Mouse (Mus musculus): ENCODE data around the gene Sdc3. TPM values are rescaled to one million over a fixed set of nuclear protein-coding genes. Genes with fewer than 3 reads are reported as not detected.

The Sdc3 gene
- polyA plus RNA-seq, 1 experiment from 2014 or later = 21.1 TPM

GRCm38 (mm10) chr4:130815860-130816259, 23.5 kb downstream of the Sdc3 start:
- WGBS = 88% methylated on average over 8 of the region's 8 CpGs
- H3K36me3 ChIP-seq (ENCODE audit: control insufficient read depth, insufficient read depth, low read length) = peaks cover 7% of the 10 kb centered on the region; the same call in 1 of the 2 replicates

DNA sequence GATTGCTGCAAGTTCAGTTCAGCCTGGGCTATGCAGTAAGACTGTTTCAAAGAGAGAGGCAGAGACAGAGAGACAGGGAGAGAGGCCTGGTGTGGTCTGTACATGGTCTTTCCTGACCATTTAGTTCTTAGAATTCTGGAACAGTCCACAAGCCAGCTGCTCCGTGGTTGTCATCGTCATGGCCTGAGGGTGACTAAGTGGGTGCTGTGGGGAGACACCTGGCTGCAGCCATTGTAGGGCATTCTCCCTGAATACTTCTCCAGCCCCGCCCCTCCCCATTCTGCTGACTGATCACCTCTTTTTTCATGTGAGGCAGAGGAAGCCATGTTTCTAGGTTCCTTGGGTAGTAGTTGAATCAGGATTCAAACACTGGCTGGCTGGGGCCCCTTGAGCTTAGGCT, 27.5 kb downstream of the Sdc3 start:
- H3K4me3 ChIP-seq (ENCODE audit: low read depth, low read length) = no peak overlapping the region
- no peak overlapping the region for H3K9ac ChIP-seq (ENCODE audit: low read length)
- H3K36me3 ChIP-seq (ENCODE audit: control insufficient read depth, insufficient read depth, low read length) = peaks cover 28% of the 10 kb centered on the region
- WGBS = 82% methylated on average over 3 of the region's 3 CpGs
- H3K4me1 ChIP-seq (replicated peaks; ENCODE audit: control insufficient read depth, insufficient read depth, low read length) = no peaks in the 10 kb centered on the region
- no peak overlapping the region for H3K4me2 ChIP-seq (ENCODE audit: low read length)
- H3K9me3 ChIP-seq (ENCODE audit: control insufficient read depth, low read length) = no peaks in the 10 kb centered on the region
- no peak overlapping the region for H3K27ac ChIP-seq (ENCODE audit: low read depth)
- no peaks in the 10 kb centered on the region for H3K27me3 ChIP-seq (replicated peaks; ENCODE audit: control insufficient read depth, insufficient read depth, low read length)
- ATAC-seq (replicated peaks; ENCODE audit: low FRiP score, low TSS enrichment, low read depth) = no peak
- DNase-seq (ENCODE audit: low spot score) = no peak

More at GRCm38 (mm10) chr4:130815860-130816259, 23.5 kb downstream of the Sdc3 start:
- Histone ChIP-seq H3K4me3 (ENCODE audit: low read depth, low read length) (no peak overlapping the region), H3K9me3 (ENCODE audit: control insufficient read depth, low read length) (no peaks in the 10 kb centered on the region), H3K27me3 (replicated peaks; ENCODE audit: control insufficient read depth, insufficient read depth, low read length) (no peaks in the 10 kb centered on the region), H3K27ac (ENCODE audit: low read depth) (no peak overlapping the region), H3K4me2 (ENCODE audit: low read length) (no peak overlapping the region), H3K4me1 (replicated peaks; ENCODE audit: control insufficient read depth, insufficient read depth, low read length) (no peaks in the 10 kb centered on the region), H3K9ac (ENCODE audit: low read length) (no peak overlapping the region)
- ATAC-seq (replicated peaks; ENCODE audit: low FRiP score, low TSS enrichment, low read depth) = no peak
- no peak for DNase-seq (ENCODE audit: low spot score)

GRCm38 (mm10) chr4:130820594-130821255, 28.4 kb downstream of the Sdc3 start:
- no peak overlapping the region for H3K4me3 ChIP-seq (ENCODE audit: low read depth, low read length)
- DNase-seq (ENCODE audit: low spot score) = no peak
- ATAC-seq (replicated peaks; ENCODE audit: low FRiP score, low TSS enrichment, low read depth) = no peak
- H3K36me3 ChIP-seq (ENCODE audit: control insufficient read depth, insufficient read depth, low read length) = peaks cover 28% of the 10 kb centered on the region
- H3K4me1 ChIP-seq (replicated peaks; ENCODE audit: control insufficient read depth, insufficient read depth, low read length) = no peaks in the 10 kb centered on the region
- no peak overlapping the region for H3K9ac ChIP-seq (ENCODE audit: low read length)
- 80% methylated on average over 7 of the region's 7 CpGs for WGBS
- no peak overlapping the region for H3K4me2 ChIP-seq (ENCODE audit: low read length)
- no peaks in the 10 kb centered on the region for H3K9me3 ChIP-seq (ENCODE audit: control insufficient read depth, low read length)
- no peaks in the 10 kb centered on the region for H3K27me3 ChIP-seq (replicated peaks; ENCODE audit: control insufficient read depth, insufficient read depth, low read length)
- no peak overlapping the region for H3K27ac ChIP-seq (ENCODE audit: low read depth)

- H3K4me3 ChIP-seq (ENCODE audit: low read depth, low read length) = no peak overlapping the region
- H3K9me3 ChIP-seq (ENCODE audit: control insufficient read depth, low read length) = no peaks in the 10 kb centered on the region
- peaks cover 1% of the 10 kb centered on the region; the same call in 1 of the 2 replicates for H3K36me3 ChIP-seq (ENCODE audit: control insufficient read depth, insufficient read depth, low read length)
- ATAC-seq (replicated peaks; ENCODE audit: low FRiP score, low TSS enrichment, low read depth) = peak; percentile 62
- H3K27me3 ChIP-seq (replicated peaks; ENCODE audit: control insufficient read depth, insufficient read depth, low read length) = no peaks in the 10 kb centered on the region
- peak overlapping the region; percentile 71 for H3K27ac ChIP-seq (ENCODE audit: low read depth)
- WGBS = 11% methylated on average over 18 of the region's 18 CpGs
- H3K4me1 ChIP-seq (replicated peaks; ENCODE audit: control insufficient read depth, insufficient read depth, low read length) = peaks cover 15% of the 10 kb centered on the region; the same call in 1 of the 2 replicates
- no peak for DNase-seq (ENCODE audit: low spot score)
- H3K4me2 ChIP-seq (ENCODE audit: low read length) = peak overlapping the region; percentile 11; the same call in 1 of the 2 replicates
- H3K9ac ChIP-seq (ENCODE audit: low read length) = no peak overlapping the region
Observed at GRCm38 (mm10) chr4:130828851-130829673, 36.7 kb downstream of the Sdc3 start.

DNA sequence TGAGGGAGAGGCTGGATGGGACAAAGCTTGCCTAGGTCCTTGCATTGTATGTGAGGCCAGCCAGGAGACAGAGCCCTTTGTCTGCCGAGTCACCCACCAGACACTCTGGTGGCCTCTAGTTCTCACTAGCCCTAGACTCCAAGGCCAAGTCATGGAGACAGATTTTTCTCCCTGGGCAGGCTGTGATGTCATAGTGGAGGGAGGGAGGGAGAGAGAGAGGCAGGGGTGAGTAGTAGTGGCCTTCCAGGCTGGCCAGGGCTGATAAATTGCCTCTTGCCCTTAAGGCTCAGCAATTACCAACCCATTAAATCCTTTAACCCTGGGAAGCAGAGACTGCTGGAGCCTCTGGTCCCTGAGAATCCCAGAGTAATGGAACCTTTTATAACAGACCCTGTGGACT, 41.8 kb downstream of the Sdc3 start:
- Histone ChIP-seq H3K4me1 (replicated peaks; ENCODE audit: control insufficient read depth, insufficient read depth, low read length) (peaks cover 35% of the 10 kb centered on the region), H3K27me3 (replicated peaks; ENCODE audit: control insufficient read depth, insufficient read depth, low read length) (no peaks in the 10 kb centered on the region), H3K4me3 (ENCODE audit: low read depth, low read length) (no peak overlapping the region), H3K9ac (ENCODE audit: low read length) (no peak overlapping the region), H3K27ac (ENCODE audit: low read depth) (no peak overlapping the region), H3K36me3 (ENCODE audit: control insufficient read depth, insufficient read depth, low read length) (no peaks in the 10 kb centered on the region), H3K9me3 (ENCODE audit: control insufficient read depth, low read length) (no peaks in the 10 kb centered on the region), H3K4me2 (ENCODE audit: low read length) (no peak overlapping the region)
- DNase-seq (ENCODE audit: low spot score) (no peak), ATAC-seq (replicated peaks; ENCODE audit: low FRiP score, low TSS enrichment, low read depth) (no peak)
- 22% methylated on average over 1 of the region's 1 CpGs for WGBS

GRCm38 (mm10) chr4:130835550-130835949, 43.2 kb downstream of the Sdc3 start:
- H3K4me1 ChIP-seq (replicated peaks; ENCODE audit: control insufficient read depth, insufficient read depth, low read length) = peaks cover 36% of the 10 kb centered on the region
- WGBS = 97% methylated on average over 4 of the region's 4 CpGs
- H3K9me3 ChIP-seq (ENCODE audit: control insufficient read depth, low read length) = no peaks in the 10 kb centered on the region
- ATAC-seq (replicated peaks; ENCODE audit: low FRiP score, low TSS enrichment, low read depth) (no peak), DNase-seq (ENCODE audit: low spot score) (no peak)
- no peak overlapping the region for H3K9ac ChIP-seq (ENCODE audit: low read length)
- H3K4me3 ChIP-seq (ENCODE audit: low read depth, low read length) = no peak overlapping the region
- no peaks in the 10 kb centered on the region for H3K27me3 ChIP-seq (replicated peaks; ENCODE audit: control insufficient read depth, insufficient read depth, low read length)
- no peak overlapping the region for H3K27ac ChIP-seq (ENCODE audit: low read depth)
- no peaks in the 10 kb centered on the region for H3K36me3 ChIP-seq (ENCODE audit: control insufficient read depth, insufficient read depth, low read length)
- H3K4me2 ChIP-seq (ENCODE audit: low read length) = no peak overlapping the region

DNA sequence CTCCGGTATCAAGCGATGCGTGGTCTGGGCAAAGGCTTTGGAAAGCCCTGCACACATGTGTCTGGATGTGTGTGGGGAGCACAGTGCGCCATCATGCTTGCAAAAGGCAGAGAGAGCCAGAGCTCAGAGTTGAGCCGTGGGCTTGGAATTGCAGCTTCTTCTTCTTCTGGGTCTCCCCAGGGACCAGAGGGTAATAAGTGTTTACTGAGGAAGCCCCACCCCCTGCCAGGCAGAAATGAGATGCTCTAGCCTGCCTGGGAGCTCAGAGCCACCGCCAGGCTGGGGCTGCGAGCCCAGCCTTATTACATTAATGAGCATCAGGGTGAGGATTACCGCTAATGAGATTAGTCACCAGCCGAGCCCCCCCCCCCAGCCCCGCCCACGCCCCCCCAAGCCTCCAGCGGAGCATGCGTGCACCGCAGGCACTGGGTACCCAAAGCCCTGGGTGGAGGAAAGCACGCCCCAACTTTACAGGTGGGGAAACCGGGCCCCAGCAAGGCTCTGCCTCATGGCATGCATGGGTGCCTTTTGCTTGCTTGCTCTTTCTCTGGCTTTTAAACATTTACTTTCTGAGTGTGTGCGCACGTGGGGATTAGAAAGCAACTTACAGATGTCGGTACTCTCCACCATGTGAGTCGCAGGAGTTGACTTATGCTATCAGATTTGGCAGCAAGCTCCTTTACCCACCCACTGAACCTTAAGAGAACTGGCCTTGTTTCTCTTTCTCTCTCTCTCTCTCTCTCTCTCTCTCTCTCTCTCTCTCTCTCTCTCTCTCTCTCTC, 44.1 kb downstream of the Sdc3 start:
- ATAC-seq (replicated peaks; ENCODE audit: low FRiP score, low TSS enrichment, low read depth) = peak; percentile 47; the same call in 1 of the 2 replicates
- Histone ChIP-seq H3K27me3 (replicated peaks; ENCODE audit: control insufficient read depth, insufficient read depth, low read length) (no peaks in the 10 kb centered on the region), H3K4me2 (ENCODE audit: low read length) (peak overlapping the region; percentile 26), H3K9ac (ENCODE audit: low read length) (no peak overlapping the region), H3K27ac (ENCODE audit: low read depth) (peak overlapping the region; percentile 81; the same call in 1 of the 2 replicates), H3K4me1 (replicated peaks; ENCODE audit: control insufficient read depth, insufficient read depth, low read length) (peaks cover 45% of the 10 kb centered on the region), H3K9me3 (ENCODE audit: control insufficient read depth, low read length) (no peaks in the 10 kb centered on the region), H3K4me3 (ENCODE audit: low read depth, low read length) (no peak overlapping the region), H3K36me3 (ENCODE audit: control insufficient read depth, insufficient read depth, low read length) (no peaks in the 10 kb centered on the region)
- no peak for DNase-seq (ENCODE audit: low spot score)
- 9% methylated on average over 19 of the region's 20 CpGs for WGBS

GRCm38 (mm10) chr4:130838585-130838984, 46.2 kb downstream of the Sdc3 start:
- no peaks in the 10 kb centered on the region for H3K36me3 ChIP-seq (ENCODE audit: control insufficient read depth, insufficient read depth, low read length)
- no peaks in the 10 kb centered on the region for H3K9me3 ChIP-seq (ENCODE audit: control insufficient read depth, low read length)
- no peak for ATAC-seq (replicated peaks; ENCODE audit: low FRiP score, low TSS enrichment, low read depth)
- H3K4me1 ChIP-seq (replicated peaks; ENCODE audit: control insufficient read depth, insufficient read depth, low read length) = peaks cover 48% of the 10 kb centered on the region
- H3K27me3 ChIP-seq (replicated peaks; ENCODE audit: control insufficient read depth, insufficient read depth, low read length) = no peaks in the 10 kb centered on the region
- no peak overlapping the region for H3K27ac ChIP-seq (ENCODE audit: low read depth)
- 21% methylated on average over 11 of the region's 11 CpGs for WGBS
- H3K4me3 ChIP-seq (ENCODE audit: low read depth, low read length) = no peak overlapping the region
- no peak for DNase-seq (ENCODE audit: low spot score)
- H3K4me2 ChIP-seq (ENCODE audit: low read length) = no peak overlapping the region
- no peak overlapping the region for H3K9ac ChIP-seq (ENCODE audit: low read length)

Measured in intestine, embryonic 14.5 days (tissue).